Comparison of ENCODE assay signal across 13 mouse cellular contexts in the genomic region with DNA sequence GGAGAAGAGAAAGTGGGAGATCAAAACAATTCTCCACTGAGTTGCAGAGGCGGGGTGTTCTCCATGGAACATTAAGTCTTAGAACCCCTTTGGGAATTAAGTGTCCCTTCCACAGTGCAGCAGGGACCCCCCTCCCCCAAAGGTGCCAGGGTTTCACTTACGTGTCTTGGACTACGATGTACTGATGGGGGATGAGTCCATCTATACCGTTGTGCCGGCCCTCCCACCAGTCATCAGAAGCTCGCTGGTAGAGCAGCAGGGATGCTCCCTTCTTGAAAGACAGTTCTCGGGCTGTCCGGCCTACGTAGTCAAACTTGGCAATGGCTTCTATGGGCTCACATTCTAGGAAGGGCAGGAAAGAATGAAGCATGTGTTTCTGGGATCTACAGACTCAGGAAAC. TPM values are rescaled to one million over a fixed set of nuclear protein-coding genes. Genes with fewer than 3 reads are reported as not detected.
A peak's percentile ranks its signal among the peaks of the same experiment; 100 is the strongest.
DNase-seq lines count a peak whose midpoint lies in the region; ATAC-seq lines count a peak whose summit lies in the region.
"Had no signal": no experiment of that assay in that cellular context is flagged by ENCODE, and none has a peak within 500 bp of the region (broad histone marks: within the 10 kb centered on the region; RNA-seq: fewer than 3 reads in every experiment).

No protein-coding gene starts in this region.

- 0 out of 2 replicates have a peak, but pooled peaks have one; percentile 27 for ATAC-seq in frontal cortex, adult (ENCODE audit: low TSS enrichment)
- ATAC-seq: forebrain, embryonic 13.5 days; forebrain, embryonic 15.5 days; forebrain, postnatal 0 days had no signal

- DNase-seq in cerebellum, adult 9-10 months = peak; percentile 48
- no peak for DNase-seq in cerebellum, postnatal 14 days
- DNase-seq in frontal cortex, postnatal 10 days (ENCODE audit: low spot score in 2 of 2) = no peak
- DNase-seq in adipocyte (ENCODE audit: low spot score) = peak; percentile 43
- no peak for DNase-seq in gastrocnemius, postnatal 10 days
- DNase-seq: adrenal gland, adult 8-10 months; adrenal gland, postnatal 14 days; adrenal gland, postnatal 36 days; cerebellum, adult 2 months; forebrain, postnatal 0 days had no signal

RNA-seq across cellular contexts. Expression of gene Ikbke, which starts 18.8 kb away (rescaled TPM):
- 1 to 10 TPM; 2.8 to 3.6 TPM for total RNA-seq in gastrocnemius, postnatal 10 days (2021)

RNA-seq across cellular contexts. Expression of gene Rassf5, which starts 53.1 kb away (rescaled TPM):
- total RNA-seq in gastrocnemius, postnatal 10 days (2021) = 1 to 10 TPM; 3.1 to 4.3 TPM

Comparison
In these comparisons a context has a peak if more than half of its experiments do, and no peak if none do; other contexts are left out.
1. DNase-seq: peak in cerebellum, adult 9-10 months (single experiment) and adipocyte (single experiment); none in cerebellum, postnatal 14 days (0 of 2), frontal cortex, postnatal 10 days (0 of 2) and gastrocnemius, postnatal 10 days (single experiment).